Mouse (Mus musculus): ENCODE data around the gene Upb1. TPM values are rescaled to one million over a fixed set of nuclear protein-coding genes. Genes with fewer than 3 reads are reported as not detected.
"Not testable (repeated sequence)": the region's sequence is repeated elsewhere in the genome, so short reads cannot be mapped to it uniquely, and the experiment has no call there.

Gene Upb1
- polyA plus RNA-seq, 1 experiment from 2014 or later = 0.21 TPM

DNA sequence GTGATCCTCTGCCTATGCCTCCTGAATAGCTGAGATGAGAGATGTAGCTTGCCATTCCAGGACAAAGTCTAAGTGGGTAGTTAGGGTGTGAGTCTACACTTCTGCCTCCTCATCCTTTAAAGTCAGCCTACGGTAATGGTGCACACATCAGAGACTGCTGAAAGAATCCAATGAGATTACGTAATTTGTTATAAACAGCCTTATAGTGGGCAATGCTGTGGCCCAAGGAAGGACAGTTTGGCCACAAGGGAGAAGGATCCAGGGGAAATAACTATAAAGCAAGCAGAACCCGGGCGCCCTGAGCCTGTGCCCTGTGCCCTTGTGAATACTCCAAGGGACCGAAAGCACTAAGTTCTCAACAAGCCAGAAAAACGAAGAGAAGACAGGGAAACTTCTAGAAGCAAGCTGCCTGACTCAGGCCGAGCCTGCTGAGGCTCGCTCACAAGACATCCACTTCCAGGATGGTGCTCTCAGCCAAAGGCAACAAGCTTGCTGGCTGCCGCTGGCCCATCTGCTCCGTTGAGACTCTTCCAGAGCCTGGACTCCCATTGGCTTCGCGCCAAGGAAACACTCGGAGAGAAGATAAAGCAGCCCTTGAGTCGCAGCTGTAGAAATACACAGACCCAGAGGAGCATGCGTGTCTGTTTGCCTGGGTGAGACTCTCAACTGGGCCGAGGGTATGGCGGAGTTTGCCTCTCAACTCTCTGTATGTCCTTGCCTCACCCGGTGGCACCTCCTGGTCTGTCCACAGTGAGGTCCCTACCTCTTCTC is 55.3 kb downstream of the Upb1 start:
- ATAC-seq (ENCODE audit: insufficient number of reproducible peaks, low FRiP score, low TSS enrichment, low read depth); H3K4me1 ChIP-seq (ENCODE audit: control insufficient read depth, insufficient read depth, low read length); DNase-seq (ENCODE audit: low spot score); H3K9ac ChIP-seq (ENCODE audit: low read length); H3K4me2 ChIP-seq (ENCODE audit: low read depth, severe bottlenecking); H3K36me3 ChIP-seq (ENCODE audit: control insufficient read depth, insufficient read depth, low read length); H3K9me3 ChIP-seq (ENCODE audit: control insufficient read depth, low read length); H3K27me3 ChIP-seq (ENCODE audit: control insufficient read depth, insufficient read depth, low read length); H3K27ac ChIP-seq (replicated peaks; ENCODE audit: low read depth, low read length); H3K4me3 ChIP-seq (ENCODE audit: low read depth, low read length): not testable (repeated sequence)
- 87% methylated on average over 11 of the region's 18 CpGs for WGBS

DNA sequence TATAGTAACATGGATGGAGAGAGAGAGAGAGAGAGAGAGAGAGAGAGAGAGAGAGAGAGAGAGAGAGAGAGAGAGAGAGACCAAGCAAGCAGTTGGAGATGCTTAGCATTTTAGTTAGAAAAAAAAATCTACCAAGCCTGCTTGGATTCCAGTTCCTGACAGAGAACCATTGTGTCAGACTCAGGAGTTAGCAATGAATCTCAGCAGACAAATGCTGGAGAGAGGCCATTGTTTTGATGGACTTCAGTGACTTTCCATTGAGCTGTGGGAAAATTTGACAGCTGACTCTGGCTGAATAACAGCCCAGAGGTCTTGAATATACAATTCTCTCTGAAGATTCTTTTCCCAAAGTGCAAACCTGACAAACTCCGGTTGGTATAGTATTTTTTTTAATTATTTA is 56.9 kb downstream of the Upb1 start:
- Histone ChIP-seq H3K27me3 (ENCODE audit: control insufficient read depth, insufficient read depth, low read length) (no peaks in the 10 kb centered on the region), H3K36me3 (ENCODE audit: control insufficient read depth, insufficient read depth, low read length) (no peaks in the 10 kb centered on the region), H3K4me3 (ENCODE audit: low read depth, low read length) (no peak overlapping the region), H3K4me2 (ENCODE audit: low read depth, severe bottlenecking) (no peak overlapping the region), H3K9ac (ENCODE audit: low read length) (no peak overlapping the region), H3K4me1 (ENCODE audit: control insufficient read depth, insufficient read depth, low read length) (no peaks in the 10 kb centered on the region), H3K27ac (replicated peaks; ENCODE audit: low read depth, low read length) (no peak overlapping the region), H3K9me3 (ENCODE audit: control insufficient read depth, low read length) (no peaks in the 10 kb centered on the region)
- ATAC-seq (ENCODE audit: insufficient number of reproducible peaks, low FRiP score, low TSS enrichment, low read depth) (no peak), DNase-seq (ENCODE audit: low spot score) (no peak)
- 85% methylated on average over 1 of the region's 1 CpGs for WGBS

DNA sequence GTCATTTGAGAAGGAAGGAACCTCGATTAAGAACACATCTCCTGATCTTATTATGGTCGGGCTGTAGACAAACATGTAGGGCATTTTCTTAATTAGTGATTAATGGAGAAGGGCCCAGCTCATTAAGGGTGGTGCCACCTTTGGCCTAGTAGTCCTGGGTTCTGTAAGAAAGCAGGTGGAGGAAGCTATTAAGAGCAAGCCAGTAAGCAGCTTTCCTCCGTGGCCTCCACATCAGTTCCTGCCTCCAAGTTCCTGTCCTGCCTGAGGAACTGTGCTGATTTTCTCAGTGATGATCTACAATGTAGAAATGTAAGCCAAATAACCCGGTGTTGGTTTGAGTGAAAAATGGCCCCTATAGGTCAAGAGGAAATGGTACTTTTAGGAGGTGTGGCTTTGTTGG is 57.4 kb downstream of the Upb1 start:
- 83% methylated on average over 4 of the region's 4 CpGs for WGBS
- no peak overlapping the region for H3K27ac ChIP-seq (replicated peaks; ENCODE audit: low read depth, low read length)
- no peak overlapping the region for H3K9ac ChIP-seq (ENCODE audit: low read length)
- no peaks in the 10 kb centered on the region for H3K9me3 ChIP-seq (ENCODE audit: control insufficient read depth, low read length)
- no peak overlapping the region for H3K4me2 ChIP-seq (ENCODE audit: low read depth, severe bottlenecking)
- no peaks in the 10 kb centered on the region for H3K27me3 ChIP-seq (ENCODE audit: control insufficient read depth, insufficient read depth, low read length)
- ATAC-seq (ENCODE audit: insufficient number of reproducible peaks, low FRiP score, low TSS enrichment, low read depth) (no peak), DNase-seq (ENCODE audit: low spot score) (no peak)
- no peak overlapping the region for H3K4me3 ChIP-seq (ENCODE audit: low read depth, low read length)
- no peaks in the 10 kb centered on the region for H3K4me1 ChIP-seq (ENCODE audit: control insufficient read depth, insufficient read depth, low read length)
- H3K36me3 ChIP-seq (ENCODE audit: control insufficient read depth, insufficient read depth, low read length) = no peaks in the 10 kb centered on the region

DNA sequence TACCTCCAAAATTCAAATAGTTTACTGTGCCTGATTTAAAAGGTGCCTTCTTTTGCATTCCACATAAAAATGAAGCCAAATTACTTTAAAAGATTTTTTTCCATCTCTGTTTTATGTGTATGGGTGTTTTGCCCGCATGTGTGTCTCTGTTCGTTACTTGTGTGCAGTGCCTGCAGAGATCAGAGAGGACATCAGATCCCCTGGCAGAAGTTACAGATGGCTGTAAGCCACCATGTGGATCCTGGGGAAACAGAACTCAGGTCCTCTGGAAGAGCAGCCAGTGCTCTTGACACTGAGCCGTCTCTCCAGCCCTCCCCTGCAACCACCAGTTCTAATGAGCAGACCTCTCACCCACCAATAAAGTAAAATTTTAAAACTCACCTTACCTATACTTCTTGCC is 61.8 kb downstream of the Upb1 start:
- DNase-seq (ENCODE audit: low spot score) = no peak
- 73% methylated on average over 3 of the region's 3 CpGs for WGBS

DNA sequence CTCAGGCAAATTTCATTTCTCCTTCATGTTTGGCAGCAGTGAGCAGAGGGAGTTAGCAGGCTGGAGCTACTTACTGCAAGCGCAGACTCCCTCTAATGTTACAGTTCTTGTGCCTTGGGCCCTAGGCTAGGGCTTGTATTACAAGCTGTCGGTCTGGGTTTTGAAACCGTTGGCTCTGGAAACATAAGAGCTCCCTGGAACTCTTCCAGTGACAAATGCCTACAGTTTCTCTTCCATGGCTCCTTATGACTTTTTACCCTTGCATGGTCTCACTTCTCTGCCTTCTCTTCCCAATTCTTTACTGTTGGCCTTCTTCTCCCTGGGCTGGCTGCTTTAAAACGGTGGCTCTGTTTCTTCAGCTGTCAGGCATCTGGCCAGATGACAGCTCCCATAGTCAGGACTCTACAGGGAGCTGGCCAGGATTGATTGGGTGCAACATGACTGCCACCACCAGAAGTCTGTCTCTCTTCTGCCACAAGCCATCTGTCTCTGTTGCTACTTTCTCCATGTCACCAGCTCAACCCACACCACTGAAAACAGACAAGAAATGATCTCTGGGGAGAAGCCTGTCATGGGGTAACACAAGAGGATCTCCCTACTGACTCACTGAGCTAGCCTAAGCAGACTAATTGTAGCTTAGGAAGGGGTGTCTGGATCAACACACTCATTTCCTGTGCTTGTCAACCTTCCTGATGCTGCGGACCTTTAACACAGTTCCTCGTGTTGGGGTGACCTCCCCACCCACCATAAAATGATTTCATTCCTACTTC is 65.1 kb downstream of the Upb1 start:
- no peaks in the 10 kb centered on the region for H3K4me1 ChIP-seq (ENCODE audit: control insufficient read depth, insufficient read depth, low read length)
- H3K9ac ChIP-seq (ENCODE audit: low read length) = no peak overlapping the region
- H3K9me3 ChIP-seq (ENCODE audit: control insufficient read depth, low read length) = no peaks in the 10 kb centered on the region
- no peak overlapping the region for H3K27ac ChIP-seq (replicated peaks; ENCODE audit: low read depth, low read length)
- no peak overlapping the region for H3K4me3 ChIP-seq (ENCODE audit: low read depth, low read length)
- no peaks in the 10 kb centered on the region for H3K27me3 ChIP-seq (ENCODE audit: control insufficient read depth, insufficient read depth, low read length)
- 55% methylated on average over 6 of the region's 6 CpGs for WGBS
- H3K4me2 ChIP-seq (ENCODE audit: low read depth, severe bottlenecking) = no peak overlapping the region
- DNase-seq (ENCODE audit: low spot score) (no peak), ATAC-seq (ENCODE audit: insufficient number of reproducible peaks, low FRiP score, low TSS enrichment, low read depth) (no peak)
- no peaks in the 10 kb centered on the region for H3K36me3 ChIP-seq (ENCODE audit: control insufficient read depth, insufficient read depth, low read length)

More for the DNA sequence above, 61.8 kb downstream of the Upb1 start:
- H3K9ac ChIP-seq (ENCODE audit: low read length) = no peak overlapping the region
- no peaks in the 10 kb centered on the region for H3K9me3 ChIP-seq (ENCODE audit: control insufficient read depth, low read length)
- H3K36me3 ChIP-seq (ENCODE audit: control insufficient read depth, insufficient read depth, low read length) = no peaks in the 10 kb centered on the region
- no peak for ATAC-seq (ENCODE audit: insufficient number of reproducible peaks, low FRiP score, low TSS enrichment, low read depth)
- no peaks in the 10 kb centered on the region for H3K4me1 ChIP-seq (ENCODE audit: control insufficient read depth, insufficient read depth, low read length)
- no peak overlapping the region for H3K27ac ChIP-seq (replicated peaks; ENCODE audit: low read depth, low read length)
- no peak overlapping the region for H3K4me2 ChIP-seq (ENCODE audit: low read depth, severe bottlenecking)
- H3K27me3 ChIP-seq (ENCODE audit: control insufficient read depth, insufficient read depth, low read length) = no peaks in the 10 kb centered on the region
- H3K4me3 ChIP-seq (ENCODE audit: low read depth, low read length) = no peak overlapping the region

DNA sequence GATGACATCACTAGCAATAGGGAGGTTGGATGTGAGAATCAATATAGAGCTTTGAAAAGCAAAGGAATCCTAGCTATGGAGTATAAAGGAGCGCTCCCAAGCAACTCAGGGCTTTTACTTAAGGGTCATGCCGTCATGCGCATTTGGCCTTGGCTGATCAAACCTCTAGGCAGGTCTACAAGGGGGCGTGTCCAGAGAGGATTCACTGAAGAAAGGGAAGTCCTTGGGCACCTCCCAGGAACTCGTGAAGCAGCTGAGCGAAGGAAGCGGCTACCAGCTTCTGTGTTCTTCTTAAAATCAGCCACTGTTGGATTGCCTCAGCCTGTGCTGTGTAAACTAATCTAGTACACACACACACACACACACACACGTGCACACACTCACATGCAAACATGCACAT is 72.5 kb downstream of the Upb1 start:
- Histone ChIP-seq H3K9me3 (ENCODE audit: control insufficient read depth, low read length) (no peaks in the 10 kb centered on the region), H3K36me3 (ENCODE audit: control insufficient read depth, insufficient read depth, low read length) (no peaks in the 10 kb centered on the region), H3K4me1 (ENCODE audit: control insufficient read depth, insufficient read depth, low read length) (no peaks in the 10 kb centered on the region), H3K27me3 (ENCODE audit: control insufficient read depth, insufficient read depth, low read length) (no peaks in the 10 kb centered on the region), H3K9ac (ENCODE audit: low read length) (no peak overlapping the region), H3K4me2 (ENCODE audit: low read depth, severe bottlenecking) (no peak overlapping the region), H3K27ac (replicated peaks; ENCODE audit: low read depth, low read length) (no peak overlapping the region), H3K4me3 (ENCODE audit: low read depth, low read length) (no peak overlapping the region)
- WGBS = 69% methylated on average over 8 of the region's 8 CpGs
- ATAC-seq (ENCODE audit: insufficient number of reproducible peaks, low FRiP score, low TSS enrichment, low read depth) (no peak), DNase-seq (ENCODE audit: low spot score) (no peak)

DNA sequence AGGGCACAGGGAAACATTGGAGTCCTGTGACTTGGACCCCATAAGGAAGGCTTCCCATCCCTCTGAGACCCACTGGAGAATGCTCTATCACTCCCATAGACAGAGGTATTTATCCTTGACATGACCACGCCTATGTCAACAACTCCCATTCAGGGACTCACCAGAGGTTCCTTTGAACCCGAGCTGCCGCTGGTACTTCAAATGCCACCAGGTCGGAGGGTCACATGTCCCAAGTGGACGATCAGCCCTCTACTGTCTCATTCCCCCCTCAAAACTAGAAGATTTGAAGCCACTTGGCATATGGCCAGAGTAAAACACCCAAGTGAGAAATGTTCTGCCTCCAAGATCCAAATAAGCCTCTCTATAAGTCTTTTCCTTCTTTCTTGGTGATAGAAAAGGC is 73.7 kb downstream of the Upb1 start:
- Histone ChIP-seq H3K9me3 (ENCODE audit: control insufficient read depth, low read length) (no peaks in the 10 kb centered on the region), H3K4me2 (ENCODE audit: low read depth, severe bottlenecking) (no peak overlapping the region), H3K9ac (ENCODE audit: low read length) (no peak overlapping the region), H3K4me3 (ENCODE audit: low read depth, low read length) (no peak overlapping the region), H3K27ac (replicated peaks; ENCODE audit: low read depth, low read length) (no peak overlapping the region), H3K36me3 (ENCODE audit: control insufficient read depth, insufficient read depth, low read length) (no peaks in the 10 kb centered on the region), H3K4me1 (ENCODE audit: control insufficient read depth, insufficient read depth, low read length) (no peaks in the 10 kb centered on the region), H3K27me3 (ENCODE audit: control insufficient read depth, insufficient read depth, low read length) (no peaks in the 10 kb centered on the region)
- ATAC-seq (ENCODE audit: insufficient number of reproducible peaks, low FRiP score, low TSS enrichment, low read depth) (no peak), DNase-seq (ENCODE audit: low spot score) (no peak)
- 35% methylated on average over 5 of the region's 5 CpGs for WGBS

DNA sequence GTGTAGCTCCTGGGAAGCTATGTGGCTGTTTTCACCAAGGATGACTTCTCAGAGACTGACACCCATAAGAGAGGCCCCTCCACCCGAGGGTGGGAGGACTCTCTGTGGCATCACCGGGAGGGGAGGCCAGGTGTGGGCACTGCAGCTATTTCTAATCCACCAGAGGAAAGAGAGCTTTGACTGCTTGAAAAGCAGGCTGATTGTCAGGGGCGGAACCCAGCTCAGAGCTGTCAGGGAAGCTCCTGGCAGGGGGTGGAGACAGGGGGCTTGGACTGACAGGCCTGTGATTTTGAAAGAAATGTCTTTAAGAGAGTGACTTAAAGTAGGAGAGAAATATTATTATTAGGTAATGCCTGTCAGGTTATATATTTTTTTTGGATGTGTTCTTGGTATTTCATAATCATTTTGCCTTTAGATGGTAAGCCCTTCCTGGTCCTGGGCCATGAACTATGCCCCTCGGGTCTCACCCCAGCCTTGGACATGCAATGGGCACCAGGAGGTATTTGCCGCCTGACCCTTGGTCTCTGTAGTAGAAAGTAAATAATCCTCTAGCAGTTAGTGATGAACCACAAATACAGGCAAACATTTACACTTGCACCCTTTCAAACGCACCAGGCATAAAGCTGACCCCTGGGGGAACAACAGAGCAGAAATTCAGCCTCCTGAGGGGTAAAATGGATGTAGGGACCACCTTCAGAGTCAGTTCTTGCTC is 74.4 kb downstream of the Upb1 start:
- not testable (repeated sequence) for H3K27ac ChIP-seq (replicated peaks; ENCODE audit: low read depth, low read length); H3K9ac ChIP-seq (ENCODE audit: low read length); H3K4me2 ChIP-seq (ENCODE audit: low read depth, severe bottlenecking); H3K36me3 ChIP-seq (ENCODE audit: control insufficient read depth, insufficient read depth, low read length); ATAC-seq (ENCODE audit: insufficient number of reproducible peaks, low FRiP score, low TSS enrichment, low read depth); DNase-seq (ENCODE audit: low spot score); H3K4me3 ChIP-seq (ENCODE audit: low read depth, low read length); H3K9me3 ChIP-seq (ENCODE audit: control insufficient read depth, low read length); H3K27me3 ChIP-seq (ENCODE audit: control insufficient read depth, insufficient read depth, low read length); H3K4me1 ChIP-seq (ENCODE audit: control insufficient read depth, insufficient read depth, low read length)
- WGBS = 25% methylated on average over 4 of the region's 6 CpGs

Measured in limb, embryonic 11.5 days (tissue).